Mouse (Mus musculus) neural tube, embryonic 15.5 days (tissue): ENCODE measurements around the gene Lama5. TPM values are rescaled to one million over a fixed set of nuclear protein-coding genes. Genes with fewer than 3 reads are reported as not detected.

ENCODE experiments used
- ATAC-seq: fragments of 200-750 bp; cut with Nextera tagmentation; 2 replicates; pipeline ENCODE4 v1.8.0; 2017; ENCODE audit warnings: mild to moderate bottlenecking, moderate TSS enrichment, moderate library complexity; ENCODE audit not compliant: low FRiP score
- H3K27ac ChIP-seq: fragments of 300-500 bp; sonication (generic); replicated peaks from 2 replicates; pipeline ENCODE4 v1.5.1; 2015; ENCODE audit warnings: mild to moderate bottlenecking, inconsistent platforms
- H3K27me3 ChIP-seq: fragments of 300-500 bp; sonication (generic); replicated peaks from 2 replicates; pipeline ENCODE4 v1.6.1; 2015; ENCODE audit warnings: inconsistent platforms
- H3K36me3 ChIP-seq: fragments of 300-500 bp; sonication (generic); 2 replicates; pipeline ENCODE4 v1.6.1; 2015; ENCODE audit warnings: inconsistent platforms
- H3K4me1 ChIP-seq: fragments of 300-500 bp; sonication (generic); 2 replicates; pipeline ENCODE4 v1.6.1; 2015; ENCODE audit warnings: inconsistent platforms
- H3K4me2 ChIP-seq: fragments of 300-500 bp; sonication (generic); 2 replicates; pipeline ENCODE4 v1.6.1; 2015; ENCODE audit warnings: inconsistent platforms, mild to moderate bottlenecking, moderate library complexity
- H3K4me3 ChIP-seq: fragments of 300-500 bp; sonication (generic); replicated peaks from 2 replicates; pipeline ENCODE4 v1.5.1; 2015; ENCODE audit warnings: mild to moderate bottlenecking, inconsistent platforms
- H3K9ac ChIP-seq: fragments of 300-500 bp; sonication (generic); replicated peaks from 2 replicates; pipeline ENCODE4 v1.6.1; 2015; ENCODE audit warnings: mild to moderate bottlenecking, inconsistent platforms
- H3K9me3 ChIP-seq: fragments of 300-500 bp; sonication (generic); replicated peaks from 2 replicates; pipeline ENCODE4 v1.6.1; 2016; ENCODE audit warnings: inconsistent platforms
- WGBS: fragments of 180-500 bp; shearing (Covaris S2); methylation state at CpG from one replicate; pipeline ENCODE4 v1.1.7; 2015; ENCODE audit warnings: mixed read lengths; 5-methylcytosine and 5-hydroxymethylcytosine counted together
- polyA plus RNA-seq: library from polyadenylated mRNA; unstranded; fragments of >200 nt; fragmentation: Nextera tagmentation; extraction: Ambion mirVana; gene quantifications from 2 replicates; pipeline ENCODE4 v1.2.1, GENCODE M21; 2015

The Lama5 gene
- polyA plus RNA-seq, 1 experiment from 2014 or later: 1.2 TPM

- H3K9me3 ChIP-seq: no peaks in the 10 kb centered on the region
- H3K4me1 ChIP-seq: peaks cover 8% of the 10 kb centered on the region
- H3K4me3 ChIP-seq: no peak overlapping the region
- ATAC-seq: no peak
- WGBS: 82% methylated on average over 2 of the region's 2 CpGs
- no peak overlapping the region for H3K4me2 ChIP-seq
- peaks cover 23% of the 10 kb centered on the region for H3K36me3 ChIP-seq
- no peak overlapping the region for H3K9ac ChIP-seq
- no peak overlapping the region for H3K27ac ChIP-seq
- no peaks in the 10 kb centered on the region for H3K27me3 ChIP-seq
These were observed 58.8 kb downstream of the Lama5 start for GRCm38 (mm10) chr2:180166869-180167268.

DNA sequence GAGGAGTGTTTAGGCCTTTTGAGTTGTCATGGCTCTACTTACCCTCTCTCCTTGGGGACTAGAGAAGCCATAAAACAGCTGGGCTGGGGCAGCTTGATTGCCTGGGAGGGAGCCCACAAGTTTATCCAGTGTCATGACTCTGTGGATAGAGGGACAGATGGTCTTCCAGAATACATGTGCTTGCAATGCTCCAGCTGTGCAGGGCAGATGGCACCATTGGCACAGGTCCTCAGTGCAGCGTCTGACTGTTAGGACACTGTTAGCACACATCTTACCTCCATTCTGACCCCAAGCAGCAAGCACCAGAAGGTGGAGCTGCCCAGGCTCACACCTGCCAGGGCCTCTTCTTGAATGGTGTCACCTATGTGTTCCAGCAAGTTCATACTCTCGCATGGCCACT lies 59.8 kb downstream of the Lama5 start:
- Histone ChIP-seq H3K4me2 (no peak overlapping the region), H3K27ac (no peak overlapping the region), H3K9ac (no peak overlapping the region), H3K27me3 (no peaks in the 10 kb centered on the region), H3K4me3 (no peak overlapping the region), H3K36me3 (peaks cover 33% of the 10 kb centered on the region), H3K4me1 (peaks cover 5% of the 10 kb centered on the region), H3K9me3 (no peaks in the 10 kb centered on the region)
- WGBS: 73% methylated on average over 2 of the region's 2 CpGs
- no peak for ATAC-seq

- no peak for ATAC-seq
- WGBS: 96% methylated on average over 3 of the region's 3 CpGs
- H3K4me3 ChIP-seq: no peak overlapping the region
- H3K27me3 ChIP-seq: no peaks in the 10 kb centered on the region
- no peak overlapping the region for H3K27ac ChIP-seq
- H3K9ac ChIP-seq: no peak overlapping the region
- no peak overlapping the region for H3K4me2 ChIP-seq
- H3K36me3 ChIP-seq: peaks cover 79% of the 10 kb centered on the region
- no peaks in the 10 kb centered on the region; the same call in 1 of the 2 replicates for H3K4me1 ChIP-seq
- H3K9me3 ChIP-seq: no peaks in the 10 kb centered on the region
These were observed 67.0 kb downstream of the Lama5 start for GRCm38 (mm10) chr2:180158627-180159026.

GRCm38 (mm10) chr2:180154796-180155195 lies 70.9 kb downstream of the Lama5 start:
- no peak for ATAC-seq
- no peak overlapping the region for H3K4me3 ChIP-seq
- H3K27ac ChIP-seq: no peak overlapping the region
- H3K27me3 ChIP-seq: no peaks in the 10 kb centered on the region
- no peaks in the 10 kb centered on the region for H3K9me3 ChIP-seq
- H3K9ac ChIP-seq: no peak overlapping the region
- H3K36me3 ChIP-seq: peaks cover 80% of the 10 kb centered on the region
- no peak overlapping the region for H3K4me2 ChIP-seq
- no peaks in the 10 kb centered on the region; the same call in 1 of the 2 replicates for H3K4me1 ChIP-seq
- 60% methylated on average over 3 of the region's 3 CpGs for WGBS

DNA sequence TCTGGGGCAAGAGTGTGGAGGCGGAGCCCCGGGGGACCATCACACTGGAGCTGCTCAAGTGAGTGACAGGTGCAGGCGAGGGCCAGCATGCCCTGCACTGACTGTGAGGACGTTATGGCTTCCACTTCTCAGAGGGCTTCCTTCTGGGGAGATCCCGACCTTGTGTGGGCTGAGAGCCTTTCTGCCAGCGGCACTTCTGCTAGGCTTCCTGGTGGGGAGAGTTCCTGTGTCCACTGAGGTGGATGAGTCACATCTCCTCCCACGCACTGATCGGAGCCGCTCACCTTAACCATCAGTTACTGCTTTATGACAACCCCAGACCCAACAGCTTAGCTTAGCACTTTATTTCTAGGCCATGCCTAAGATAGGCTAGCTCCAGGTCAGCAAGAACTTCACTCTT lies 77.1 kb downstream of the Lama5 start:
- Histone ChIP-seq H3K27me3 (no peaks in the 10 kb centered on the region), H3K36me3 (peaks cover 82% of the 10 kb centered on the region), H3K9me3 (no peaks in the 10 kb centered on the region), H3K9ac (no peak overlapping the region), H3K27ac (no peak overlapping the region), H3K4me3 (no peak overlapping the region), H3K4me2 (no peak overlapping the region), H3K4me1 (no peaks in the 10 kb centered on the region)
- WGBS: 90% methylated on average over 9 of the region's 9 CpGs
- ATAC-seq: no peak

- ATAC-seq: no peak
- Histone ChIP-seq H3K36me3 (peaks cover 79% of the 10 kb centered on the region), H3K4me3 (no peak overlapping the region), H3K4me2 (no peak overlapping the region), H3K9me3 (no peaks in the 10 kb centered on the region), H3K27ac (no peak overlapping the region), H3K4me1 (no peaks in the 10 kb centered on the region), H3K27me3 (no peaks in the 10 kb centered on the region), H3K9ac (no peak overlapping the region)
- WGBS: 82% methylated on average over 6 of the region's 6 CpGs
These were observed 78.3 kb downstream of the Lama5 start for GRCm38 (mm10) chr2:180147379-180147778.

DNA sequence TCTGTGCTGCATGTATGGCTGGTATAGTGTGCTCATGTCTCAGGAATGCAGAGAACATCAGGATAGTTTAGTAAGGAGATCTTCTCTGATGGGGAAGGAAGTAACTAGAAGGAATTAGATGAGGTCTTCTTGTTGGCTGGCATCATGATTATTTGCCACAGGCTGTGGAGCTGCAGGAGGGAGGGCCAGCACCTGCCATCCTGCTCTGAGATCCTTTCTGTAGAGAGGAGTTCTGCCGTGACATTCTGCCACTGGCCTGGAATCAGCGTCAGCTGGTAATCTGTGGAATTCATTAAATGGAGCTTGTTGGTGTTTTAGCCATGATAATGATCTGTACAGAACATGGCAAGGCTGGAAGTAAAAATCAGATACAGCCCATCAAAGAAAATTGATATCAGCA lies 79.6 kb downstream of the Lama5 start:
- Histone ChIP-seq H3K9me3 (no peaks in the 10 kb centered on the region), H3K36me3 (peaks cover 81% of the 10 kb centered on the region)
- 86% methylated on average over 2 of the region's 2 CpGs for WGBS

GRCm38 (mm10) chr2:180135414-180135813 lies 90.2 kb downstream of the Lama5 start:
- no peak overlapping the region for H3K27ac ChIP-seq
- no peak for ATAC-seq
- 92% methylated on average over 5 of the region's 5 CpGs for whole genome bisulfite sequencing

More for the DNA sequence above, 79.6 kb downstream of the Lama5 start:
- H3K27ac ChIP-seq: no peak overlapping the region
- no peak overlapping the region for H3K4me2 ChIP-seq
- no peak overlapping the region for H3K4me3 ChIP-seq
- no peak for ATAC-seq
- no peaks in the 10 kb centered on the region for H3K4me1 ChIP-seq
- no peaks in the 10 kb centered on the region for H3K27me3 ChIP-seq
- H3K9ac ChIP-seq: no peak overlapping the region

GRCm38 (mm10) chr2:180133911-180134310 lies 91.7 kb downstream of the Lama5 start:
- no peak overlapping the region for H3K4me2 ChIP-seq
- H3K9me3 ChIP-seq: no peaks in the 10 kb centered on the region
- H3K27me3 ChIP-seq: no peaks in the 10 kb centered on the region
- WGBS: 91% methylated on average over 3 of the region's 3 CpGs
- no peak overlapping the region for H3K4me3 ChIP-seq
- H3K27ac ChIP-seq: no peak overlapping the region
- H3K36me3 ChIP-seq: peaks cover 7% of the 10 kb centered on the region; the same call in 1 of the 2 replicates
- no peaks in the 10 kb centered on the region for H3K4me1 ChIP-seq
- ATAC-seq: no peak
- H3K9ac ChIP-seq: no peak overlapping the region

More at GRCm38 (mm10) chr2:180135414-180135813, 90.2 kb downstream of the Lama5 start:
- no peak overlapping the region for H3K4me2 ChIP-seq
- H3K27me3 ChIP-seq: no peaks in the 10 kb centered on the region
- H3K4me1 ChIP-seq: no peaks in the 10 kb centered on the region
- H3K36me3 ChIP-seq: peaks cover 20% of the 10 kb centered on the region
- H3K4me3 ChIP-seq: no peak overlapping the region
- H3K9me3 ChIP-seq: no peaks in the 10 kb centered on the region
- H3K9ac ChIP-seq: no peak overlapping the region

DNA sequence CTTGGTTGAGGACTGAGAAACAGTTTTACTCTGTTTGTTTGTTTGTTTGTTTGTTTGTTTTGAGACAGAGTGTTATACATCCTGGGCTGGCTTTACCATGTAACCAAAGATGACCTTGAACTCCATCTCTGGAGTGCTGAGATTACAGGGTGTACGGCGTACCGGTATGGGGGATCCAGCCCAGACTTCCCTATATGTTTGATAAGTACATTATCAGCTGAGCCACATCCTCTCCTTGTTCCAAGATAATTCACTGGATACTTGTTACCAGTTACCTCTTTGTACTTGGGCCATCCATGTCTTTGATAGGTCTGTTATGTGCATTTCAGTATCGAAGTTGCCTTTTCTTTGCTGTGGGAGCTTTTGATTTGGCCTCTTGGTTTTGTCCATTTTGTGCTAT lies 92.4 kb downstream of the Lama5 start:
- Histone ChIP-seq H3K9me3 (no peaks in the 10 kb centered on the region), H3K4me1 (no peaks in the 10 kb centered on the region), H3K27ac (no peak overlapping the region), H3K9ac (no peak overlapping the region), H3K4me3 (no peak overlapping the region), H3K4me2 (no peak overlapping the region), H3K27me3 (no peaks in the 10 kb centered on the region), H3K36me3 (peaks cover 4% of the 10 kb centered on the region; the same call in 1 of the 2 replicates)
- ATAC-seq: no peak
- WGBS: 96% methylated on average over 4 of the region's 4 CpGs

- no peak for ATAC-seq
- Histone ChIP-seq H3K27me3 (no peaks in the 10 kb centered on the region), H3K4me2 (no peak overlapping the region), H3K4me3 (no peak overlapping the region), H3K4me1 (peaks cover 30% of the 10 kb centered on the region), H3K27ac (peak overlapping the region; percentile 45; the same call in 1 of the 2 replicates), H3K9me3 (no peaks in the 10 kb centered on the region), H3K9ac (no peak overlapping the region), H3K36me3 (peaks cover 11% of the 10 kb centered on the region; the same call in 1 of the 2 replicates)
- WGBS: 47% methylated on average over 1 of the region's 1 CpGs
These were observed 98.0 kb downstream of the Lama5 start for GRCm38 (mm10) chr2:180127675-180128074.
